Mouse (Mus musculus) heart, adult 2 months (tissue): ENCODE data around the gene 5530400C23Rik. TPM values are rescaled to one million over a fixed set of nuclear protein-coding genes. Genes with fewer than 3 reads are reported as not detected.
"Not testable (repeated sequence)": the region's sequence is repeated elsewhere in the genome, so short reads cannot be mapped to it uniquely, and the experiment has no call there.

Experiments
- DNase-seq, 2 experiments: peaks; one replicate each; pipeline ENCODE4 v3.0.0; 2021
- H3K27ac ChIP-seq: fragments of 200-600 bp; 2 replicates; pipeline ENCODE4 v1.8.1; 2022
- H3K27me3 ChIP-seq: fragments of 200-500 bp; 2 replicates; pipeline ENCODE4 v1.6.1; 2012; ENCODE audit warnings: mild to moderate bottlenecking, low read length, inconsistent platforms, mixed read lengths; ENCODE audit not compliant: control insufficient read depth, insufficient read depth
- H3K36me3 ChIP-seq: fragments of 200-500 bp; 2 replicates; pipeline ENCODE4 v1.6.1; 2012; ENCODE audit warnings: low read length, inconsistent platforms; ENCODE audit not compliant: control insufficient read depth, insufficient read depth
- H3K4me1 ChIP-seq: fragments of 200-500 bp; 2 replicates; pipeline ENCODE4 v1.6.1; 2011; ENCODE audit warnings: low read length; ENCODE audit not compliant: control insufficient read depth, insufficient read depth
- H3K4me3 ChIP-seq: fragments of 200-600 bp; 2 replicates; pipeline ENCODE4 v1.8.1; 2022
- H3K79me2 ChIP-seq: fragments of 200-500 bp; replicated peaks from 2 replicates; pipeline ENCODE4 v1.6.1; 2012; ENCODE audit warnings: mild to moderate bottlenecking, inconsistent platforms, low read length, moderate library complexity, mixed read lengths; ENCODE audit not compliant: control insufficient read depth, insufficient read depth
- H3K9ac ChIP-seq: fragments of 200-500 bp; 2 replicates; pipeline ENCODE4 v1.6.1; 2012; ENCODE audit warnings: low read depth, mild to moderate bottlenecking, control low read depth, inconsistent platforms, low read length, mixed read lengths
- CTCF ChIP-seq: fragments of 200-600 bp; IDR thresholded peaks from 2 replicates; pipeline ENCODE4 v1.8.1; 2022; ENCODE audit warnings: antibody characterized with exemption, mild to moderate bottlenecking, moderate library complexity
- EP300 ChIP-seq: fragments of 200-500 bp; IDR thresholded peaks from 2 replicates; pipeline ENCODE4 v1.6.1; 2011; ENCODE audit warnings: low read depth, low read length, control low read depth; ENCODE audit not compliant: insufficient read depth
- POLR2A ChIP-seq: fragments of 200-500 bp; IDR thresholded peaks from 2 replicates; pipeline ENCODE4 v1.6.1; 2011; ENCODE audit warnings: mild to moderate bottlenecking, low read depth, low read length, control low read depth; ENCODE audit not compliant: insufficient read depth
- WGBS: fragments of 180-500 bp; shearing (Covaris S2); methylation state at CpG from one replicate; pipeline ENCODE4 v1.1.7; 2018; 5-methylcytosine and 5-hydroxymethylcytosine counted together
- intact Hi-C: fragments of 180-260 bp; cut with DNase I; formaldehyde crosslinking; loops from one replicate; pipeline ENCODE4 v1.15.1; 2025
- long read RNA-seq: library from polyadenylated mRNA; stranded (forward); transcript quantifications from one replicate; pipeline ENCODE4 v2.0.0, GENCODE M21; 2021
- polyA plus RNA-seq: library from polyadenylated mRNA; depleted of rRNA; stranded (reverse); fragments of >200 nt; gene quantifications from 2 replicates; pipeline ENCODE4 v1.2.3, GENCODE M21; 2012; rRNA removed
- total RNA-seq, 2 experiments: library from RNA; stranded (reverse); gene quantifications; 2 replicates each; pipeline ENCODE4 v1.2.3; 2021

The 5530400C23Rik gene
- total RNA-seq, result not detected
- polyA plus RNA-seq, result not detected in 2 replicates
- long read RNA-seq, result 0 reads

GRCm38 (mm10) chr6:133291916-133292315, at the start of gene 5530400C23Rik:
Gene 5530400C23Rik, plus strand, starts transcription at chr6:133292216.
- H3K4me3 ChIP-seq, H3K4me1 ChIP-seq, H3K27me3 ChIP-seq, intact Hi-C loops, DNase-seq, H3K9ac ChIP-seq, H3K79me2 ChIP-seq, H3K36me3 ChIP-seq, H3K27ac ChIP-seq: not testable (repeated sequence)

GRCm38 (mm10) chr6:133305952-133306715, 14.1 kb downstream of the 5530400C23Rik start:
- Histone ChIP-seq H3K9ac (no peak overlapping the region), H3K4me1 (no peaks in the 10 kb centered on the region), H3K79me2 (no peaks in the 10 kb centered on the region), H3K27ac (no peak overlapping the region), H3K4me3 (no peak overlapping the region), H3K36me3 (no peaks in the 10 kb centered on the region), H3K27me3 (no peaks in the 10 kb centered on the region)
- DNase-seq, result no peak
- 53% methylated on average over 3 of the region's 3 CpGs for WGBS
- intact Hi-C loops, result no loop called here
- TF ChIP-seq CTCF, result no peak
- no peak for TF ChIP-seq POLR2A
- TF ChIP-seq EP300, result no peak

GRCm38 (mm10) chr6:133313896-133314295, 21.9 kb downstream of the 5530400C23Rik start:
- H3K27me3 ChIP-seq, H3K9ac ChIP-seq, H3K4me3 ChIP-seq, H3K4me1 ChIP-seq, H3K36me3 ChIP-seq, H3K79me2 ChIP-seq, DNase-seq, H3K27ac ChIP-seq, intact Hi-C loops: not testable (repeated sequence)
- WGBS, result 79% methylated on average over 2 of the region's 2 CpGs

- Histone ChIP-seq H3K4me1 (no peaks in the 10 kb centered on the region), H3K79me2 (no peaks in the 10 kb centered on the region), H3K27ac (no peak overlapping the region), H3K9ac (no peak overlapping the region), H3K36me3 (no peaks in the 10 kb centered on the region), H3K27me3 (no peaks in the 10 kb centered on the region), H3K4me3 (no peak overlapping the region)
- WGBS, result 45% methylated on average over 1 of the region's 1 CpGs
- intact Hi-C loops, result no loop called here
- TF ChIP-seq POLR2A, result no peak
- TF ChIP-seq EP300, result no peak
- TF ChIP-seq CTCF, result peak; percentile 28
- DNase-seq, result no peak
These were observed 46.5 kb downstream of the 5530400C23Rik start for GRCm38 (mm10) chr6:133338535-133338934.

- H3K36me3 ChIP-seq, H3K27me3 ChIP-seq, intact Hi-C loops, H3K9ac ChIP-seq, H3K4me3 ChIP-seq, H3K27ac ChIP-seq, H3K79me2 ChIP-seq, H3K4me1 ChIP-seq, DNase-seq: not testable (repeated sequence)
- WGBS, result 7% methylated on average over 5 of the region's 5 CpGs
These were observed 49.7 kb downstream of the 5530400C23Rik start for GRCm38 (mm10) chr6:133341731-133342130.

Other genes with a start within 250 kb of the 5530400C23Rik start
- not detected for gene Tas2r140, start 236.4 kb upstream of the 5530400C23Rik start, total RNA-seq
- gene Tas2r140, start 236.4 kb upstream of the 5530400C23Rik start, polyA plus RNA-seq, result not detected in 2 replicates
- gene Smim10l1, start 187.3 kb upstream of the 5530400C23Rik start, total RNA-seq, result 10 to 100 TPM; 59.1 to 66.0 TPM
- 37.3 and 53.6 TPM in 2 replicates for gene Smim10l1, start 187.3 kb upstream of the 5530400C23Rik start, polyA plus RNA-seq